Mouse (Mus musculus) T-cell, adult 2 months (primary cell): Measurements from ENCODE around the gene Lrrn2.

Experiments
- DNase-seq: peaks from one replicate; pipeline ENCODE4 v3.0.0; 2022; ENCODE audit warnings: low spot score

Lrrn2 gene

DNA sequence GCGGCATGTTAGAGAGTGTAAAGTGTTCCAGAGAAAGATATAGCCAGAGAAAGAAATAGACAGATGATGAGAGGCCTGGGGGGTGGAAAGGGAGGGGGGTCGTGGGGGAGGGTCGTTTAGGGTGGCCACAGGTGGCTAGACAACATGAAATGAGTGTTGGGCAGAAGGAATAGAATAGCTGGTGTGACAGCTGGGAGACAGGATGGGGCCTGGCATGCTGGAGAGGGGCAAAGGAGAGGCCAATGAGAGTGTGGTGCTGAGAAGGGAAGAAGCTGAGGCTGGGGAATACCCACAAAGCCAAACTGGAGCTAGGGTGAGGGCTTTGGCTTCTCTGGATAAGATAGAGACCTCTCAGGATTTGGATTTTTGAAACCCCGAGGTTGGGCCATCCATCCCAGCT, 6.6 kb downstream of the Lrrn2 start:
- DNase-seq = no peak

- no peak for DNase-seq
Observed at GRCm38 (mm10) chr1:132888811-132889210, 8.7 kb downstream of the Lrrn2 start.

DNA sequence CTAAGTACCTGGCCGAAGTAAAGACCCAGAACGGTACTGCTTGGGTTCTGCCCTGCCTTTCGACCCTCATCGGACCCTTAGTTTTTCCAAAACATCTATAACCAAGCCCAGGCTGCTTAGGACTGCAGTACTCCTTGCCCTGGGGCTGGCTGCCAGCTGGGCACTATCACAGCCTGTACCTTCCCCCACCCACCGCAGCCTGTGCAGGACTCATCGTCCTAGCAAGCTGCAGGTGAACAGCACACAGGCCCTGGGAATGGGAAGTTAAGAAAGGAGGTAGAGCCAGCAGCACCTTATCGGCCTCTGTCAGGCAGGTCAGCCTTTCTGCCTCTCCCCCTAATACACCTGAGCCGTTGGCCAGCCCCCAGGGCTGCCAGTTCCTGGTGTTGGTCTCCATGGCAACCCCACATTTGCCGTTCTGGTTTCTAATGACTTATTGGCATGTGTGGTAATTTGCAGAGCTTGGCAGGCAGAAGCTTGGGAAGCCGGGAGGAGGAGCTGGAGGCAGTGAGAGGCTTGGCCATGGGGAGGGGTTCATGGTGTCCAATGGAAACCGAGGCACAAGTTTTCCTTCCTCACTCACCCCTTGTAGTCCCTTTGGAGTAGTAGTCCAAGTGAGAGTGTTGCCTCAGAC, 10.2 kb downstream of the Lrrn2 start:
- no peak for DNase-seq

DNA sequence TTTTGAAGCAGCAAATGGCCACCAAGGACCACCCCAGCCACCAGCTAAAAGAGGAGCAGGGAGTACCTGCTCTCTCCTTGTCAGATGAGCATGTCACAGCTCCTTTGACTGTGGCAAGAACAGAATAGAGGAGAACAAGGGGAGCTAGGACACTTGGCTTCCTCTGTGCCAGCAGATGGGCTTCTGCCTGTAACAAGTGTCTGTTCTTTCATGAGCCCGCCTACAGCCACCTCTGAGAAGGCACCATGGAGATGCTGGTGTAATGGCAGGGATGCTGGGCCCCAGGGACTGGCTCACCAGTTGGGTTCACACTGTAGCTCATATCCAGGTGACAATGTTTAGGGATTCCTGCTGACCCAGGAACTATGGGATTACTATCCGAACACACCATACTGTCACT, 12.0 kb downstream of the Lrrn2 start:
- DNase-seq = no peak

DNA sequence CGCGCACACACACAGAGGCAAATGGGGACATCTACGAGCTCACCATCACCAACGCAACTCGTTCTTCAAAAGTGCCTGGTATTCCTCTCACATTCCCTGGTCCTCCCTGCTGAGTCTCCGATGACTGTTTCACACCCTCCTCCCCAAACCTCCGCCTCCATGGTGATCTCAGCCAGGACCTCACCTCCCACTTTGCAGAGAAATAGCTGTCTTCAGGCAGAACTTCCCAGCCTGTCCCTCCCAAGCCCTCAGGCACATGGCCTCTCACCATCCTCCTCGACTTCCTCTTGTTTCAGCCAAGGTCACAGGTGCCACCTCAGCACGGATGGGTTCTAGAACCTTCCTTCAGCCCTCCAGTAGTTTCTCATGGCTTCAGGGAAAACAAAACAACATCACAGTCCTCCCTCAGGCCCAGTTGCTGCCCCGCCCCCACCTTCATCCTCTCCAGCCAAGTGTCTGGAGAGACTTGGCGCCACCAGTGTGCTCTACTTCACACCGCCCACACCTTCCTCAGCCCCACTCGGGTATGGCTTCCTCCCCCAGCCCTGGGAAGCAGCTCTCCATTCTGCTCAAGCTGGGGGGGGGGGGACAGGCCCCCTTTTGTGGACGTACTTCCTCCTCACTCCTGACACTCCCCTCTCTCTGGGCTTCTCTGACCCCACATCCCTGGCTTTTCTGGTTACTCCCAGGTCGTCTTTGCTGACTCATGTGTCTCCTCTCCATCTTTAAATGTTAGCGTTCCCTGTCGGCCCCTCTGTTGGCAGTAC, 13.4 kb downstream of the Lrrn2 start:
- DNase-seq = no peak

DNA sequence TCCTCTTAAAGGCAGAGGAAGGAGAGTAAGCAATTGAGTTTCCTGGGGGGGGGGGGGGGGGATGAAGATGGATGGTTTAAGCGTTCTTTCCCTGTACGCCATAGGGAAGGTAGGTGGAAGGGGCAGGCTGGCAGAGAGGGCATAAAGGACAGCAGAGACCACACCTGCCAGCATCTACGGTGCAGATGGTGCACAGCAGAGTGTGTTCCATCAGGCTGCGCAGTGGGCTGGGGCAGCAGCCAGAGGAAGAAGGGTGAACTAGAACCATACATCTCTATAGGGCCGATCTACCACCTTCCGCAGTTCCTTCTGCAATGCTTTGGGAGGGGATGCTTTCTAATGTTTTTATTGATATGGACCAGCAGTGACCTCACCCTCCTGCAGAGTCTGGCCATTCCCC, 19.0 kb downstream of the Lrrn2 start:
- no peak for DNase-seq

GRCm38 (mm10) chr1:132899626-132900025, 19.6 kb downstream of the Lrrn2 start:
- no peak for DNase-seq

- no peak for DNase-seq
Observed at GRCm38 (mm10) chr1:132900945-132901344, 20.9 kb downstream of the Lrrn2 start.

DNA sequence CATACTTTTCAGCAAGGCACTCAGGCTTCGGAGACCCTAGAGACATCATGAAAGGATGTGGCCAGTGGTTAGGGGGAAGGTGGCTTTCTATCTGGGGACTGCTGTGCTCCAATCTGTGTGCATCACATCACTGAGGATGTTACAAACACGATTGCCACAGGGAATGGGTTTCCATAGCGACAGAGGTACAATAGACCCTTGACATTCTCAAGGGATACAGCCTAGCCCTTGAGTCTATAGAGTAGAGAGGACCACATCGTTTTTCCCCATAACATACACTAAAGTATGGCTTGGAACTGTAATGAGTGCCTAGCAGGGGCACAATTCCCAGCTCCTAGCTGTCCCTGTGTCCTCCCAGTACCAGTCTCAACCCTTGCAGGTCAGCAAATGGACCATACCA, 23.4 kb downstream of the Lrrn2 start:
- no peak for DNase-seq

DNA sequence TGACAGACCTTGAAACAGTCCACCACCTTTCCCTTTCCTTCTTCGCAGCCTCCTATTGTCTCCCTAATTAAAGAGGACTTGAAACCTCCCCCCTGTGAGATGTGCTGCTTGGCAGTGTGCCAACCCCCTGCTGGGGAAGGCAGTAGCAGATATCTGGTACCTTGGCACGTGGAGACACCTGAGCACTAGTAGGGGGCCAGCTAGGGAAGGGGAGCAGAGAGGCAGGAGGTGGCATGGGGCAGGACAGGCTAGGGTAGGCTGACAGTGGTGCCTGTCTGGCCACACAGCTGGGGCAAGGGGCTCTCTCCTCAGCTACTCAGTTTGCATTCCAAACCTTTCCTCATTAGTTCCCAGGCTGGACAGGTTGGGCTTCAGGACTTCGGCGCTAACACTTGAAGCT, 29.0 kb downstream of the Lrrn2 start:
- DNase-seq = no peak

DNA sequence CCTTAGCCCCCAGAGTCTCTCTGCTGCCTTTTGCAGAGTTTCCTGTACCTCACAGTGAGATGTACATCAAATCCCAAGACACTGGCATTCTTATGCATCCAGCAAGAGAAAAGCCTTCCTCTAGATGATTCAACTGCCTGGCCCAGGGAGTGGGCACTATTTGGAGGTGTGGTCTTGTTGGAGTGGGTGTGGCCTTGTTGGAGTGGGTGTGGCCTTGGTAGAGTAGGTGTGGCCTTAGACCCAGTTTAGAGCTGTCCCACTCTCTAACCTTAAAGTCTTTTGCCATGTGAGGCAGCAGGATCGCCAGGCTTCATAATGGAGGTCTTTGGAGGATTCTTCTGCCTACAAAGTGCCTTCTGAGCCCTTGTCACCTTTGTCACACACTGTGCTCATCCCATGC, 29.9 kb downstream of the Lrrn2 start:
- no peak for DNase-seq

- no peak for DNase-seq
Observed at GRCm38 (mm10) chr1:132910414-132911041, 30.5 kb downstream of the Lrrn2 start.

GRCm38 (mm10) chr1:132915849-132916493, 35.9 kb downstream of the Lrrn2 start:
- DNase-seq = no peak

DNA sequence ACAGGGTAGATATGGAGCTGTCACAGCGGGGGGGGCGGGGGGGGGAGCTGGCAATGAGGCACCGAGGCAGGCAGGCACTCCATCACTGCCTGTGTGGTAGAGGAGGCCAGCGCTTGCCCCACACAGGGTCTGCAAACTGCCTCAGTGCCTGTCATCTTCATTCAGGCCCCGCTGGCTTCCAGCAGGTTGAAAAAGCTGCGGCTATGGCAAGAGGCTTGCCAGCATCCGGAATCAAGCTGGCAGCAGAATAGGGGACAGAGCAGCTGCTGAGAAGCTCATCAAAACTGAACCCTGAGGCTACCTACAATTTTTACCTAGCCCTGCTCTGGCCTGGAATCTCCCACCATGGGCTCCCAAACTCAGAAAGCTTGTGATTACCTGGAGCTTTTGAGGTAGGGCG, 37.5 kb downstream of the Lrrn2 start:
- DNase-seq = no peak

DNA sequence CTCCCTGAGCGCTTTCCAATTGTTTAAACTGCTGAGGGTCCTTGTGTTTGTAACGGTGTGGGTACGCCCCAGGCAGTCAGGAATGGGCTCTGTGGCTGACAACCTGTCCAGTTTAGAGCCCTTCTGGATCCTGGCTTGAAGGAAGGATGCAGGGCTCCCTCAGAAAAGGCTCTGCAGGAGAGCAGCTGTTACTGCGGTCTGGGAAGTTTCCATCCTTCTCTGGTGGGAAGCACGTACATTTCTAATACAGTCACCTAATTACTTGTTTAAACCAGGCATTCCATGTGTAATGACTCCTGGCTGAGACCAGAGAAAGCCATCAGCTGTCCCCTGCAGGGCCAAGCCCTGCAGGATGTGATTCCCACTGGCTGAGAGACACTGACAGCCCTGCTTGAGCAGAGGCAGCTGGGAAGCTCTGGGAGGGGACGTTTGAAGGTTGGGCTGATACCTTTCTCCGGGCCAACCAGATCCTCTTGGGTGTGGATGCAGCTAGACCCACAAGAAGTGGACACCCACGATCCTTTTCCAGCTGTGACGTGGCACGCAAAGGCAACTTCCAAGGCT, 38.1 kb downstream of the Lrrn2 start:
- DNase-seq = no peak

GRCm38 (mm10) chr1:132919258-132919657, 39.2 kb downstream of the Lrrn2 start:
- no peak for DNase-seq

GRCm38 (mm10) chr1:132921071-132921470, 41.0 kb downstream of the Lrrn2 start:
- no peak for DNase-seq

DNA sequence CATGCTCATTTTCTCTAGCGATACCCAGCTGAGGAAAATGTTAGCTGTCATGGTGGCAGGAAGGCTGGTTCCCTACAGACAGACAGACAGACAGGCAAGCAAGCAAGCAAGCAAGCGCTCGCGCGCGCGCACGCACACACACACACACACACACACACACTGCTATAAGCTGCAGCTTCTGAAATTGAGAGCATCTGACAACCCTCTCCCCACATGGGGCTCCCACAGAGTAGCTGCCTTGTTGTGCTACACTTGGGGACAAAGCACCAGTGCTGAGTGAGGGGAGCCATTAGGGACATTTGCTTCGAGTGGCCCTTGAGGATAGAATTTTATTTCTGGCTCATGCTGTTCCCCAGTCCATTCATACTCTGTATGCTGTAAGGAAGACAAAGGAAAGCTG, 42.2 kb downstream of the Lrrn2 start:
- DNase-seq = no peak

- DNase-seq = no peak
Observed at GRCm38 (mm10) chr1:132925270-132925669, 45.2 kb downstream of the Lrrn2 start.

GRCm38 (mm10) chr1:132928032-132928906, 48.2 kb downstream of the Lrrn2 start:
- no peak for DNase-seq

DNA sequence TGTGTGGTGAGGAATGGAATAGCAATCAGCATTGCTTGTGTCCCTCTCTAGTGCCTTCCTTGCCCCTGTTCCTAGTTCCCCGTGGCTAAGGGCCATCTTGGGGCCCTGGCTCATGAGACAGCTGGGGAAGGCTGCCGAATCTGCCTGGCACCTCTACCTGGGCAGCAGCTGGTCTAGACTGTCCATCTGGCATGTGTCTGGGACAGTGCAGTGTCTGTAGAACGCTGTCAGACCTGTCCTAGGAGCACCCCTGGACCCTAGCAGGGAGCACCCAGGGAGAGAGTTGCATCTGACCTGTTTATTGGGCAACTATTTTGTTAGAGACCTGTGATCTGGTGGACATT, 48.8 kb downstream of the Lrrn2 start:
- DNase-seq = no peak

DNA sequence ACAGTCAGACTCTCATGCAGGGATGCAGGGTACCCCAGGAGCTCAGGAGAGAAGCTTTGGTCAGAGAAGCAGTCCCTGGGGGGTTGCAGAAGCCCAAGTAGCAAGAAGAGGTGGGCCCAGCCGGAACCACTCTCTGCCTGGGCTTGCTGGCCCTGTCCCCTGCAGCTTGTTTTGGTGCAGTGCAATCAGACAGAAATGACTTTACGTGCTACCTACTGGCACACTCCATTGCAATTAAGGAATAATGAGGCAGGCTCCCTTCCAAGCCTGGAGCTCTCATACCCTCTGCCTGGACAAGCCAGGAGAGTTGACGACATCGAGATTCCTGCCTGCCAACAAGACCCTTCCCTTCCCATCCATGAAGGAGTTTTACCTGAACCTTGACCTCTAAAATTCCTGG, 50.2 kb downstream of the Lrrn2 start:
- no peak for DNase-seq
